Mouse (Mus musculus): ENCODE results near the gene 2010300C02Rik. TPM values are rescaled to one million over a fixed set of nuclear protein-coding genes. Genes with fewer than 3 reads are reported as not detected.
"Not testable (repeated sequence)": the region's sequence is repeated elsewhere in the genome, so short reads cannot be mapped to it uniquely, and the experiment has no call there.

2010300C02Rik gene
- polyA plus RNA-seq, 1 experiment = not detected

DNA sequence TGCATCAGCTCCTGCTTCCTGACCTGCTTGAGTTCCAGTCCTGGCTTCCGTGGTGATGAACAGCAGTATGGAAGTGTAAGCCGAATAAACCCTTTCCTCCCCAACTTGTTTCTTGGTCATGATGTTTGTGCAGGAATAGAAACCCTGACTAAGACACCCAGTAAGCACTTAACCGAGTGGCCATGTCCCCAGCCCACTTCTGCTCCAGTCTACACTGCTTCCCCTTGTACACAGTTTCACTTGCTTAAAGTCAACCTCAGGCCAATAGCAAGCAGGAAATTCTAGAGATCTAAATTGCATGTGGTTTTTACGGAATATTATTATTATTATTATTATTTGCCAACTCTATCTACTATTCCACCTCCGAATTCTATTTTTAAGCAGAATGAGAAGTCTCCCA is 114.2 kb downstream of the 2010300C02Rik start:
- H3K4me1 ChIP-seq (ENCODE audit: control insufficient read depth, insufficient read depth, insufficient read length, low read length); H3K4me3 ChIP-seq (ENCODE audit: insufficient read depth, low read depth, low read length); H3K27ac ChIP-seq (replicated peaks; ENCODE audit: low read depth, low read length): not testable (repeated sequence)

DNA sequence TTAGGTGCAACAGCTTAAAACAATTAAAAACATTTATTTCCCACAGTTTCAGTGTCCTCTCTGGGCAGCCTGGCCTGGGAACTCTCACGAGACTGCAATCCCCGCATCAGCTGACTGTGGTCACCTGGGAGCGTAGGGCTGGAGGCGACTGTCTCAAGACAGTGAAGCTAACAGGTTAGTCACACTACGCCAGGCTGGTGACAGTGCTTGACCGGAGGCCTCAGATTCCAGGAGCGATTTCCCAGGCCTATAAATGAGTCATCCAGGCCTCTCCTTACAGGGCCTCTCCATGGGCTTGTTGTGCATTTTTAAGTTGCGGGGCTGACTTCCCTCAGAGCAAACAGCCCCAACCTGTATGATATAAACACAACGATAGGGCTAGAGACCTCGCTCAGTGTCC is 116.7 kb downstream of the 2010300C02Rik start:
- Histone ChIP-seq H3K27ac (replicated peaks; ENCODE audit: low read depth, low read length) (no peak overlapping the region), H3K4me3 (ENCODE audit: insufficient read depth, low read depth, low read length) (no peak overlapping the region), H3K4me1 (ENCODE audit: control insufficient read depth, insufficient read depth, insufficient read length, low read length) (peaks cover 3% of the 10 kb centered on the region; the same call in 1 of the 2 replicates)

DNA sequence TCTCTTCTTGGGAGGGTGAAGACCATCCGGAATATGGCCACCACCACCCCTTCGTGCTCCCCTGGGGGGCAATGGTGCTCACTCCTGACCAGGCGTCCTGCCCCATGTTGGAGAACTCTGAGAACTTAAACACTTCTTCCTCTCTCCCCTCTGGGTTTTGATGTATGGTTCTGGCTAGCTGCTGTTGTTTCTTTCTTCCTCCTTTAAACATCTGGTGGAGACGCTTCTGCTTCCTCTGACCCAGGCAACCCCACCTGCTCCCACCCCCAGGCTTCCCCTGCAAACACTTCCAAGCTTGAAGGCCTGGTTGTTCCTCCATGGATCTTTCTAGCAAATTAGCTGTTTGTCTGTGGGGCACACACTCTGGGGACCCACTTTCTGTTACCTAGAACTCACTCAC is 117.6 kb downstream of the 2010300C02Rik start:
- no peak overlapping the region for H3K4me3 ChIP-seq (ENCODE audit: insufficient read depth, low read depth, low read length)
- H3K4me1 ChIP-seq (ENCODE audit: control insufficient read depth, insufficient read depth, insufficient read length, low read length) = peaks cover 3% of the 10 kb centered on the region; the same call in 1 of the 2 replicates
- no peak overlapping the region for H3K27ac ChIP-seq (replicated peaks; ENCODE audit: low read depth, low read length)

DNA sequence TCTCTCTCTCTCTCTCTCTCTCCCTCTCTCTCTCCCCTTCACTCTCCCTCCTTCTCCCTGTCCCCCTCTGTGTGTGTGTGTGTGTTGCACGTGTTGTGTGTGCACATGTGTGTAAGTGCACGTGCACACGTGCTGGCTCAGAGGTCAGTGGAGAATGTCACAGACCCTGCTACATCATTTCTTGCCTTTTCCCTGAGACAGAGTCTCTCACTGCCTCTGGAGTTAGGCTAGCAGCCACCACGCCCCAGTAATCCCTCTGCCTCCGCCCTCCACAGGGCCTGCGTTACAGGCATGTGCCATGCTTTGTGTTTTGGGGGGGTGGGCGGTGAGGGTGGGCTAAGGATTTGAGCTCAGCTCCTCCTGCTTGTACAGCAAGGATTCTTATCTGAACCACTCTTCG is 118.4 kb downstream of the 2010300C02Rik start:
- H3K27ac ChIP-seq (replicated peaks; ENCODE audit: low read depth, low read length) = peak overlapping the region; percentile 64
- peaks cover 3% of the 10 kb centered on the region; the same call in 1 of the 2 replicates for H3K4me1 ChIP-seq (ENCODE audit: control insufficient read depth, insufficient read depth, insufficient read length, low read length)
- no peak overlapping the region for H3K4me3 ChIP-seq (ENCODE audit: insufficient read depth, low read depth, low read length)

- Histone ChIP-seq H3K27ac (replicated peaks; ENCODE audit: low read depth, low read length) (peak overlapping the region; percentile 64), H3K4me3 (ENCODE audit: insufficient read depth, low read depth, low read length) (no peak overlapping the region), H3K4me1 (ENCODE audit: control insufficient read depth, insufficient read depth, insufficient read length, low read length) (peaks cover 3% of the 10 kb centered on the region; the same call in 1 of the 2 replicates)
These were observed 119.2 kb downstream of the 2010300C02Rik start for GRCm38 (mm10) chr1:37600640-37601175.

DNA sequence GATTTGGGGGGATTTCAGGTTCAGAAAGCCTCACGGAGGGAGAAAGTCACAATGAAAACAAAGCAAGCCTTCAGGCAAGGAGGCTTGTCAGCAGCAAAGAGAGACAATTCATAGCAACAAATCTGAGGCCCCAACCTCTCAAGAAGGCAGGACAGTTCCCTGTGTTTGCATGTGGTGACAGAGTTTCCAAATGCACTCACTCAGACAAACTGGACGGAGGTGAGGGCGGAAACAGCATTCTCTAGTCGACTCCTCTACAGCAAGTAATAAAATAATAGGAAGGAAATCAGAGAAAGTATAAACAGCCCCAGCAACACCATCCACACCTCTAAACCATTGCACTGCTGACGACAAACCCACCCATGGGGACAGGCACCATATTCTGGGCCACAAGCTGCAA is 120.9 kb downstream of the 2010300C02Rik start:
- H3K4me3 ChIP-seq (ENCODE audit: insufficient read depth, low read depth, low read length) = no peak overlapping the region
- no peak overlapping the region for H3K27ac ChIP-seq (replicated peaks; ENCODE audit: low read depth, low read length)
- peaks cover 3% of the 10 kb centered on the region; the same call in 1 of the 2 replicates for H3K4me1 ChIP-seq (ENCODE audit: control insufficient read depth, insufficient read depth, insufficient read length, low read length)

- not testable (repeated sequence) for H3K4me1 ChIP-seq (ENCODE audit: control insufficient read depth, insufficient read depth, insufficient read length, low read length); H3K4me3 ChIP-seq (ENCODE audit: insufficient read depth, low read depth, low read length)
These were observed 125.1 kb downstream of the 2010300C02Rik start for GRCm38 (mm10) chr1:37594812-37595211.

DNA sequence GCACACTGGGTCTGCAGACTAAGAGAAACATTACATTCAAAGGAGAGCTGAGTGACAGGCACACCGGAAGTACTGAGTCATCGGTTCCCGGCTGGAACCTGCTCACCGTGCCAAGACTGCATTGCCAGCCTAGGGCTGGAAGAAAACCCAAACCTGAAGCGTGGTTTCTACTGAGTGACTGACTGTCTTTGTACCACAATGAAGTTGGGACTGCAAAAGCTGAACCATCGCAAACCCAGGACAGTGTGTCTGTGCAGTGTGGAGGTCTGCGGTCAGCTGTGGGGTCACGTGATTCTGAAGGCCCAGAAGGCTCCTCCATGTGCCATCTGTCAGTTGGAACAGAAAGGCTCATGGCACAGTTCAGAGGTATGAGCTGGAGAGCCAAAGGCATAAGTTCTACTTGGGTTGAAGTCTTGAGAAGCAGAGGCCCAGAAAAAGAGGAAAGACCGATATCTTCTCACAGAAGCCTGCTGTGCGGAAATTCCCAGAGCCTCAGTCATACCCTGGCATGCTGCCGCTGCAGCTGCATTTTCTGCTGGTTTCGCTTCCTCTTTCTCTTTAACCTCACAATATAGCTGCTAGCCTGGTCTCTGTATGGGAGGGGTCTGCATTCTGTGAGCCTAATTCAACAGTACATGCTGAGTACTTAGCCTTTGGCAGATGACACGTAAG is 133.9 kb downstream of the 2010300C02Rik start:
- H3K27ac ChIP-seq (replicated peaks; ENCODE audit: low read depth, low read length) = peak overlapping the region; percentile 69
- H3K4me1 ChIP-seq (ENCODE audit: control insufficient read depth, insufficient read depth, insufficient read length, low read length) = peaks cover 9% of the 10 kb centered on the region
- 0 out of 2 replicates have a peak overlapping the region, but pooled peaks have one; percentile 7 for H3K4me3 ChIP-seq (ENCODE audit: insufficient read depth, low read depth, low read length)

More at GRCm38 (mm10) chr1:37594812-37595211, 125.1 kb downstream of the 2010300C02Rik start:
- not testable (repeated sequence) for H3K27ac ChIP-seq (replicated peaks; ENCODE audit: low read depth, low read length)

GRCm38 (mm10) chr1:37583795-37584464 is 136.0 kb downstream of the 2010300C02Rik start:
- Histone ChIP-seq H3K27ac (replicated peaks; ENCODE audit: low read depth, low read length) (no peak overlapping the region), H3K4me1 (ENCODE audit: control insufficient read depth, insufficient read depth, insufficient read length, low read length) (peaks cover 9% of the 10 kb centered on the region), H3K4me3 (ENCODE audit: insufficient read depth, low read depth, low read length) (no peak overlapping the region)

DNA sequence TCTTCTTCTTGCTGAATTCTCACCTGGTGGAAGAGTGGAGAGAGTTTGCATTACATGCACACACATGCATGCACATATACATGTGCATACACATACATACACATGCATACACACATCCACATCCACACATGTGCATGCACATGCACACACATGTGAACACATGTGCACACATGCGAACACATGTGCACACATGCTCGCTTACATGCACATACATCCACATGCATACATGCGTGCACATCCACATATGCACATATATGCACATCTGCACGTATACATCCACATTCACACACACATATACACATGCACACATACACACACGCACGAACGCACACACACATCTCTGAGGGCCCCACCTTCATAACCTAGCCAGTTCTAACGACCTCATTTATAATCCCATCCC is 136.7 kb downstream of the 2010300C02Rik start:
- Histone ChIP-seq H3K4me3 (ENCODE audit: insufficient read depth, low read depth, low read length) (no peak overlapping the region), H3K4me1 (ENCODE audit: control insufficient read depth, insufficient read depth, insufficient read length, low read length) (peaks cover 9% of the 10 kb centered on the region), H3K27ac (replicated peaks; ENCODE audit: low read depth, low read length) (no peak overlapping the region)

DNA sequence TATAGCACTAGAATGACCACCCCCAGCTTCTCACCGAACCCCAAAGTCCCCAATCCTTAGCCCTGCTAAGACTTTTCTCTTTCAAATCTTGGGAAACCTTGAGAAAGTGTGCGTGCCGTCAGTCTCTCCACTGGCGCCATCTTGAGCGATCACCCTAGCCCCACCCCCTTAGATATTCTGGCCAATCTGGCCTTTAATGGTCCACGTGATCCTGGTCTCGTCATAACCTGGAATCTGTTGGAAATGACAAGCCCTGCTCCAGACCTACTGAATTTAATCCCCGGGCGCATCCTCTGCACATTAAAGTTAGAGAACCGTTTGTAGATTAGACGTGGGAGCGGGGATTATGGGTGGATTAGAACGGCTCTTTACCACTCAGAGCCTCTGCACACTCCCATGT is 140.2 kb downstream of the 2010300C02Rik start:
- H3K4me3 ChIP-seq (ENCODE audit: insufficient read depth, low read depth, low read length) = no peak overlapping the region
- H3K4me1 ChIP-seq (ENCODE audit: control insufficient read depth, insufficient read depth, insufficient read length, low read length) = no peaks in the 10 kb centered on the region
- no peak overlapping the region for H3K27ac ChIP-seq (replicated peaks; ENCODE audit: low read depth, low read length)

DNA sequence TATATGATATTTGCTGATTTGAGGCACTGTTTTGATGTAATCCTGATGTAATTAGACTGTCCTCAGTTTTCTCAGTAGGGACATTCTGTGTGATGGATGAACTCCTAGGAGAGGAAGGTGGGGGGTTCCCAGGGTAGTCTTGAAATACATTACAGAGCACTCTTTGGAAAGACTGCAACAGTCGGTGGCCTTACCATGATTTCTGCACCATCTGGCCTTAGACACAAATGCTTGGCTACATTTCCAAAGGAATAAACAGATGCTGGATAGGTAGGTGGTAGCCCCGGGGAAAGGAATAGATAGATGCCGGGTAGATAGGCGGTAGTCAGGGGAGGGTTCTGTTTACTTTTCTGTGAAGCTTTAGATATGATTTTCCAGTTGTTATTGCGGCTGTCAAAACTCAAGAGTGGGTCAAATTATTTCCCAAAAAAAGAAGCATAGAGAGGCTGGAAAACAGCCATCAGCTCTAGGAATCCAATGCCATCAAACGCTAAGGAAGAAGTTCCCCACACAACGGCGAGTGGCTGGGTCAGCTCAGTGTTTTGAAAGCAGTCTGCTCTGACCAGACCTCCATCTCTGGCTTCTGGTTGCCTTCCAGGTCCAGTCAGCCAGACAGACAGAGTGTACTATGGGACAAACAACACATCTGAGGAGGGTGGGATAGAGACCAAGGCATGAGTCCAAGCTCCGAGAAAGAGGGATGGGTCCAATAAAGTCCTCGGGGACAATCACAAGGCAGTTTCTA is 147.2 kb downstream of the 2010300C02Rik start:
- no peak overlapping the region for H3K27ac ChIP-seq (replicated peaks; ENCODE audit: low read depth, low read length)
- no peaks in the 10 kb centered on the region for H3K4me1 ChIP-seq (ENCODE audit: control insufficient read depth, insufficient read depth, insufficient read length, low read length)
- H3K4me3 ChIP-seq (ENCODE audit: insufficient read depth, low read depth, low read length) = no peak overlapping the region

- Histone ChIP-seq H3K27ac (replicated peaks; ENCODE audit: low read depth, low read length) (no peak overlapping the region), H3K4me3 (ENCODE audit: insufficient read depth, low read depth, low read length) (no peak overlapping the region), H3K4me1 (ENCODE audit: control insufficient read depth, insufficient read depth, insufficient read length, low read length) (no peaks in the 10 kb centered on the region)
These were observed 151.5 kb downstream of the 2010300C02Rik start for GRCm38 (mm10) chr1:37568379-37568778.

DNA sequence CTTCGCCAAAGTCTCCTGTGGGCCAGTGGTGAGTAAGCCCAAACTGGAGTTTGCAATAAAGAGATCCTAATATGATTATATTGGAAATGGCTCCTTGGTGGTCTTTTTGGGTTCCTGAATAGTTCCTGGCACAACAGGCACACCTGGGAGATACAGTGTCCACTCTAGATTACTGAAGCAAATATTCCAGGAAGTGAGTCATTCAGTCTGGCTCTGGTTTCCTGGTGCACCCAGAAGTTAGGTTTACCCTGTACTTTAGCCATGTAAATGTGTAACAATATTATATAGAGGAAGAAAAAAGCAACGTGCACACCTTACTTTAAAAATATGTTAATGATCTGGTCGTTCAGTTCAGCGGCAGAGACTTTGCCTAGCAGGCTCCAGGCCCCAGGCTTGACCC is 153.1 kb downstream of the 2010300C02Rik start:
- no peak overlapping the region for H3K27ac ChIP-seq (replicated peaks; ENCODE audit: low read depth, low read length)
- H3K4me3 ChIP-seq (ENCODE audit: insufficient read depth, low read depth, low read length) = no peak overlapping the region
- H3K4me1 ChIP-seq (ENCODE audit: control insufficient read depth, insufficient read depth, insufficient read length, low read length) = no peaks in the 10 kb centered on the region

GRCm38 (mm10) chr1:37566344-37566743 is 153.5 kb downstream of the 2010300C02Rik start:
- no peak overlapping the region for H3K4me3 ChIP-seq (ENCODE audit: insufficient read depth, low read depth, low read length)
- H3K4me1 ChIP-seq (ENCODE audit: control insufficient read depth, insufficient read depth, insufficient read length, low read length) = no peaks in the 10 kb centered on the region
- no peak overlapping the region for H3K27ac ChIP-seq (replicated peaks; ENCODE audit: low read depth, low read length)

All from brown adipose tissue, adult 24 weeks (tissue).